Mouse (Mus musculus) hindbrain, postnatal 0 days (tissue): ENCODE measurements around the gene Clpsl2. TPM values are rescaled to one million over a fixed set of nuclear protein-coding genes. Genes with fewer than 3 reads are reported as not detected.

Source experiments
- ATAC-seq: fragments of 200-750 bp; cut with Nextera tagmentation; 2 replicates; pipeline ENCODE4 v1.8.0; 2017; ENCODE audit warnings: mild to moderate bottlenecking, moderate TSS enrichment, moderate library complexity
- DNase-seq: peaks from one replicate; pipeline ENCODE4 v3.0.0-alpha.2; 2015; ENCODE audit warnings: low spot score
- H3K27ac ChIP-seq: fragments of 300-500 bp; sonication (generic); 2 replicates; pipeline ENCODE4 v1.5.1; 2014; ENCODE audit warnings: mild to moderate bottlenecking
- H3K27me3 ChIP-seq: fragments of 300-500 bp; sonication (generic); 2 replicates; pipeline ENCODE4 v1.6.1; 2014; ENCODE audit warnings: low read length, mixed read lengths; ENCODE audit not compliant: insufficient read depth
- H3K36me3 ChIP-seq: fragments of 300-500 bp; sonication (generic); 2 replicates; pipeline ENCODE4 v1.6.1; 2014; ENCODE audit warnings: low read length, mixed read lengths; ENCODE audit not compliant: insufficient read depth
- H3K4me1 ChIP-seq: fragments of 300-500 bp; sonication (generic); 2 replicates; pipeline ENCODE4 v1.6.1; 2014; ENCODE audit warnings: antibody characterized with exemption, low read length, mixed read lengths; ENCODE audit not compliant: insufficient read depth
- H3K4me2 ChIP-seq: fragments of 300-500 bp; sonication (generic); 2 replicates; pipeline ENCODE4 v1.6.1; 2014; ENCODE audit warnings: low read depth, mild to moderate bottlenecking, low read length, moderate library complexity, mixed read lengths
- H3K4me3 ChIP-seq: fragments of 300-500 bp; sonication (generic); 2 replicates; pipeline ENCODE4 v1.5.1; 2014; ENCODE audit warnings: low read length
- H3K9ac ChIP-seq: fragments of 300-500 bp; sonication (generic); replicated peaks from 2 replicates; pipeline ENCODE4 v1.6.1; 2014; ENCODE audit warnings: mild to moderate bottlenecking, low read length, moderate library complexity, mixed read lengths
- H3K9me3 ChIP-seq: fragments of 300-500 bp; sonication (generic); 2 replicates; pipeline ENCODE4 v1.6.1; 2016; ENCODE audit warnings: low read length, mixed read lengths
- CTCF ChIP-seq: IDR thresholded peaks from 2 replicates; pipeline ENCODE4 v1.5.1; 2016; ENCODE audit warnings: antibody characterized with exemption, control low read depth, low read depth
- WGBS: fragments of 180-500 bp; shearing (Covaris S2); extraction: QIAGEN DNeasy Blood & Tissue Kit; methylation state at CpG from one replicate; pipeline ENCODE4 v1.1.7; 2014; 5-methylcytosine and 5-hydroxymethylcytosine counted together
- polyA plus RNA-seq: library from polyadenylated mRNA; unstranded; fragments of >200 nt; fragmentation: Nextera tagmentation; extraction: Ambion mirVana; gene quantifications from 2 replicates; pipeline ENCODE4 v1.2.1, GENCODE M21; 2015
- total RNA-seq: library from RNA; depleted of rRNA; stranded (reverse); fragments of >200 nt; gene quantifications from 2 replicates; pipeline ENCODE4 v1.2.3, GENCODE M21; 2014

Gene Clpsl2
- total and polyA plus RNA-seq, 2 experiments from 2014 or later, result not detected

DNA sequence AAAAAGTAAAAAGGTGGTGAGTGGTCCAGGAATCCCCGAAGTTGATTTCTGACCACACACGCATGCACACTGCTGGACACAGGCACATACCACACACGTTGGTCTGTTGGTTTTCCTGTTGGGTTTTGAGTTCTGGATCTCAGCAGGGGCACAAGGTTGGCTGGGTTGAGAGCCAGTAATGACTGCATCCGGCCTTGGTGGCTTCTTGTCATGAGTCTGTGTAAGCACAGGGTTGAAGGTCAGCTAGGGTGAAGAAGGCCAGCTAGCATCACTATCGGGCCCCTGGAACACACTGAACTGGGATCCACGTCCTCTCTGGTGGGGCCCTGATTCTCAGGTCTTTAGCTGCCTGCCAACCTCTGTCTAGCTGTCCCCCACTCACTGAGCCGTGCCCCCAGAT, 23.3 kb downstream of the Clpsl2 start:
- TF ChIP-seq CTCF, result no peak
- no peak overlapping the region for H3K4me2 ChIP-seq
- no peaks in the 10 kb centered on the region for H3K27me3 ChIP-seq
- H3K9ac ChIP-seq, result no peak overlapping the region
- 80% methylated on average over 7 of the region's 7 CpGs for whole genome bisulfite sequencing
- H3K4me1 ChIP-seq, result peaks cover 9% of the 10 kb centered on the region
- DNase-seq (no peak), ATAC-seq (no peak)
- no peaks in the 10 kb centered on the region for H3K36me3 ChIP-seq
- H3K27ac ChIP-seq, result no peak overlapping the region
- no peak overlapping the region for H3K4me3 ChIP-seq
- no peaks in the 10 kb centered on the region for H3K9me3 ChIP-seq

DNA sequence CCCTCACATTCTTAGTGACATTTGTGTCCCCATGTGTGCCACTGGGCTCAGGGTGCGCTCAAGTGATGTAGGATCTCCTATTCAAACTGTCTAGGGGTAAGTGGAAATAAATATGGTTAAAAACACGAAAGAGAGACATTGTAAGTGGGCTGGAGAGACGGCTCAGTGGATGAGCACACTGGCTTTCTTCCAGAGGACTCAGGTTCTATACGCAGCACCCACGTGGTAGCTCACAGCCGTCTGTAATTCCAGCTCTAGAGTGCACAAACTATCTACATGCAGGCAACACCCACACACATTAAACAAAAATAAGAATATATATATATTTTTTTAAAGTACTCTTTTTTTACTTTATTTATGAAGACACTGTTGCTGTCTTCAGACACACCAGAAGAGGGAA, 23.7 kb downstream of the Clpsl2 start:
- Histone ChIP-seq H3K4me1 (peaks cover 9% of the 10 kb centered on the region), H3K9ac (no peak overlapping the region)

DNA sequence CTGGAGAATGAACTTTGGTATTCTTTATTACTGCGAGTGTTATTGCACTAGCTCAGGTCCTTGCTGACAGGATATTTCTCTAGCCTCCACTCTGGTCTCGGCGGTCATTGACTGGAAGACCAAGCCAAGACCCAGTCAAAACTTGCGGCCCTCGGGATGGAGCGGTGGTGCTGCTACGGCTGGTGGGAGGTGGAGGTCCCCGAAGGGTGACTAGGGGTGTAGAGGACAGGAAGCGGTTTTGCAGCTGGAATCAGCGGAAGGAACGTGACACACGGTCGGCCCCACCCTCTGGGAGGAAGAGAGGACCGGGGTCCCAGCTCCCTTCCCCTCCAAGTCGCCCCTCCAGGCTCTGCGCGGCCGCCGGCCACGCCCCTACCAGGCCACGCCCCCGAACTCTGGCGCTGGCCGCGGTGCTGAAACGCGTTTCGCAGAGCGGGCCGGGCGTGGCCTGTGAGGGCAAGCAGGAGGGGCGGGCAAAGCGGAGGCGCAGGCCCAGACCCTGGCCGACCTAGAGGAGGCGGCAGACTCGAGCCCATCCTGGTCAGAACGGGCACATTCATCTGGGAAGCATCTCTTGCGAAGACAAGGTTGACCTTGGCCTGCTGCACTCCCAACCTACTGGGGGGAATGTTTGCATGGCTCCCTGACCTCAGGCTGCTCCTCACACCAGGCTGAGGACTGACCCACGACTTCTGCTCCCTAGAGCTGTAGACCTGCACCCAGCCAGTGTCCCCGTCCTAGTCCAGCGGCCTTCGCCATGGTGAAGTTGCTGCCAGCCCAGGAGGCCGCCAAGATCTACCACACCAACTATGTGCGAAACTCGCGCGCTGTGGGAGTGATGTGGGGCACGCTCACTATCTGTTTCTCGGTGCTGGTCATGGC, 26.3 kb downstream of the Clpsl2 start, which contains the start of gene Lhfpl5:
Gene Lhfpl5, plus strand, starts transcription at position 398 of the 882 bp plus-strand sequence.
- DNase-seq (peak; percentile 80), ATAC-seq (peak; percentile 87)
- peaks cover 11% of the 10 kb centered on the region for H3K4me1 ChIP-seq
- H3K4me3 ChIP-seq, result peak within 1 kb of the TSS; percentile 40
- no peaks in the 10 kb centered on the region for H3K36me3 ChIP-seq
- no peaks in the 10 kb centered on the region for H3K27me3 ChIP-seq
- TF ChIP-seq CTCF, result peak; percentile 23; the same call in 1 of the 2 replicates
- H3K4me2 ChIP-seq, result peak within 1 kb of the TSS; percentile 65
- WGBS, result 13% methylated on average over 47 of the region's 50 CpGs
- H3K9ac ChIP-seq, result peak within 1 kb of the TSS; percentile 51
- H3K9me3 ChIP-seq, result no peaks in the 10 kb centered on the region
- H3K27ac ChIP-seq, result no peak within 1 kb of the TSS

More for the DNA sequence above, 23.7 kb downstream of the Clpsl2 start:
- Histone ChIP-seq H3K27me3 (no peaks in the 10 kb centered on the region), H3K36me3 (no peaks in the 10 kb centered on the region), H3K4me2 (no peak overlapping the region), H3K9me3 (no peaks in the 10 kb centered on the region), H3K4me3 (no peak overlapping the region), H3K27ac (no peak overlapping the region)
- no peak for TF ChIP-seq CTCF
- WGBS, result 87% methylated on average over 6 of the region's 6 CpGs
- DNase-seq, result no peak
- no peak for ATAC-seq

DNA sequence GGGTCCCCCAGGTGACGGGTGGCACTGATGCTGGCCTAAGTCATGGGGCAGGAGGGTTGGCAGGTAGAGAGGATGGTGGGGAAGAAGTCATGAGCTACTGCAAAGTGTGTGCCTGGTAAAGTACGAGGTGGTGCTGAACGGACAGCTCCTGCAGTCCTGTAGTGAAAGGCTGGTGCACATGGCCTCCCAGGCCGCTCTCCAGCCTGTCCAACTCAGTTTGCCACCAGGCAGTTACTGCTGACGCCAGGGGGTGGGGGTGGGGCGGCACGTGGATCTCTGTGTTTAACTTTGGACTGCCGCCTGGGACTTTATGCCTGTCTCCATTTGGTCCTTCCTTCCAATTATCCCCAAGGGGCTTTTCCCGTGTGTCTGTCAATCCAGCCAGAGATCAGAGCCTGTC, 31.2 kb downstream of the Clpsl2 start:
- no peak for ATAC-seq

DNA sequence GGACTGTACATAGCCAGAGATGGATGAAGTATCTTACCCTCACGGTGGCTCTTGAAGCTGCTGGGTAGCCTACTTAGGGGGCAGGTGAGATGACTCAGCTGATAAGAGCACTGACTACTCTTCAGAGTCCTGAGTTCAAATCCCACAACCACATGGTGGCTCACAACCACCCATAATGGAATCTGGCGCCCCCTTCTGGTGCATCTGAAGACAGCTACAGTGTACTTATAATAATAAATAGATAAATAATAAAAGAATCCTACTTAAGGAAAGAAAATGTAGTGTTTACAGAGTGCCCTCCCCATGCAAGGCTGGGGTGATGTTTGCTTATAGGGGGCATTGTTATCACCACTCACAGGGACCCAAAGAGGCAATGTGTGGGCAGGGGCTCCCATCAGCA, 31.8 kb downstream of the Clpsl2 start:
- H3K27ac ChIP-seq, result no peak overlapping the region
- TF ChIP-seq CTCF, result no peak
- no peaks in the 10 kb centered on the region for H3K27me3 ChIP-seq
- no peak for ATAC-seq
- no peak overlapping the region for H3K9ac ChIP-seq
- H3K4me3 ChIP-seq, result no peak overlapping the region
- H3K9me3 ChIP-seq, result no peaks in the 10 kb centered on the region
- peaks cover 2% of the 10 kb centered on the region; the same call in 1 of the 2 replicates for H3K4me1 ChIP-seq
- whole genome bisulfite sequencing, result 73% methylated on average over 2 of the region's 2 CpGs
- H3K4me2 ChIP-seq, result no peak overlapping the region
- no peak for DNase-seq
- H3K36me3 ChIP-seq, result no peaks in the 10 kb centered on the region

More for the DNA sequence above, 31.2 kb downstream of the Clpsl2 start:
- no peaks in the 10 kb centered on the region for H3K27me3 ChIP-seq
- H3K27ac ChIP-seq, result no peak overlapping the region
- 4% methylated on average over 9 of the region's 9 CpGs for WGBS
- no peak overlapping the region for H3K9ac ChIP-seq
- no peak for TF ChIP-seq CTCF
- peaks cover 8% of the 10 kb centered on the region; the same call in 1 of the 2 replicates for H3K4me1 ChIP-seq
- peak; percentile 67 for DNase-seq
- no peak overlapping the region for H3K4me3 ChIP-seq
- no peak overlapping the region for H3K4me2 ChIP-seq
- no peaks in the 10 kb centered on the region for H3K9me3 ChIP-seq
- no peaks in the 10 kb centered on the region for H3K36me3 ChIP-seq

DNA sequence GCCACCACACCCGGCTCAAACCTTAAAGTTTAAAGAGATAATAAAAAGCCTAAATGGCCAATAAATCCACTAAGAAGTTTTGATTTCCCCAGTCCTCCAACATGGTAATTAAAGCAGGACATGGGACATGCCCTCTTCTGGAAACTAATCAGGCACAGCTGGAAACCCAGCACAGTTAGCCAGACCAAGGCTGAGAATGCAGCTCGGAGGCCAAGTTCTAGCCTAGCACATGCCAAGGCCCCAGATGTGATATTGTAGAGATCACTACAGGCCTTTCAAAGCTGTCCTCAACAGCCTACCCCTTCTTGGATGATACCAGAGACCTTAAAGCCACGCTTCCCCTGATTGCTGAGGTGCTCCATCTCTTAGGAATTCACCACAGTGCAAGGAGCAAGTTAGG, 37.3 kb downstream of the Clpsl2 start:
- Histone ChIP-seq H3K4me1 (no peaks in the 10 kb centered on the region), H3K36me3 (peaks cover 33% of the 10 kb centered on the region), H3K9ac (no peak overlapping the region), H3K27me3 (no peaks in the 10 kb centered on the region), H3K27ac (no peak overlapping the region), H3K9me3 (no peaks in the 10 kb centered on the region), H3K4me2 (no peak overlapping the region), H3K4me3 (no peak overlapping the region)
- TF ChIP-seq CTCF, result no peak
- 80% methylated on average over 3 of the region's 3 CpGs for WGBS
- ATAC-seq, result no peak
- no peak for DNase-seq

DNA sequence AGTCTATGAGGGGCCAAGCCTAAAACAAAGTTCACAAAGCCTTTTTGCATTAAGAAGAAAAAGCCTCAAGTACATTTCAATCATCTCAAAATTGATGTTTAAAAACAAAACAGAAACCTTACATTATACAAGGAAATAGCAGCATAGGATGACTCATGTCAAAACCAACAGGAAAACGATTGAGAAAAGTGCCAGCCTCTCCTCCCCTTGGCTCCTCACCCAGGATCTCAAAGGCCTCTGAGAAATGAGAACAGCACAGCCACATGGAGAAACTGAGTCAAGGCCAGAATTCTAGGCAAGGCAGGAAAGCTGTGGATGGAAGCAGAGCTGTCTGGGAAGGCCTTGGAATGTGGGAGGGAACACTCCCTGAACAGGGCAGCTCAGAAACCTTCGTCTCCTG, 39.4 kb downstream of the Clpsl2 start:
- no peaks in the 10 kb centered on the region for H3K4me1 ChIP-seq
- H3K27ac ChIP-seq, result no peak overlapping the region
- no peak for ATAC-seq
- H3K4me3 ChIP-seq, result no peak overlapping the region
- DNase-seq, result no peak
- WGBS, result 84% methylated on average over 2 of the region's 2 CpGs
- no peaks in the 10 kb centered on the region for H3K27me3 ChIP-seq
- H3K9ac ChIP-seq, result no peak overlapping the region
- H3K36me3 ChIP-seq, result peaks cover 50% of the 10 kb centered on the region
- H3K9me3 ChIP-seq, result no peaks in the 10 kb centered on the region
- TF ChIP-seq CTCF, result no peak
- H3K4me2 ChIP-seq, result no peak overlapping the region
